Comparison of ENCODE assay signal across 13 mouse cellular contexts in the genomic region with DNA sequence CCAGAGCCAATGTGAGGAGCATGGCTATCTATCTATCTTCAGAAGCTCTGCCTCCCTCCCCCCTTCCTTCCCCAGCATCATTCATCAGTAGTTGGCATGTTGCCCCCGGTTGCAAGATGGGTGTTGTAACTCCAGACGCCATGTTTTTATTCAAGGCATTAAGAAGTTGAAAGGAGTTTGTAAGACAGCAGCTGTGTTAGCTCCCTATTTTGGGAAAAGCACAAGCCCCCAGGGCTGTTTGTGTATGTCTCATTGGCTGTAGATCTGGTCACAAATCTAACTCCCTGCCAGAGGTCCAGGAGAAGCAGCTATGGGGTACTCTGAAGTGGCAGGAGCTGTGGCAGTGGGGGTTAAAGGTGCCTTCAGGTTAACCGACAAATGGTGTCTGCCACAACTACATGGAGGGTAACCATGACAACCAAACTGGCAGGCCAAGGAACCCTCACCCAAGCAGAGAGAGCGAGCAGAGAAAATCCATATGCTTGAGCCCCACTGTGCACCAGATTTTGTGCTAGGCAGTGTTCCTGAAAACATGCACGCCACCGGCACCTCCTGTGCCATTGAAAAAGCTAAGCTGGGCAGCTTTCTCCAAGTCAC.
A peak's percentile ranks its signal among the peaks of the same experiment; 100 is the strongest.
DNase-seq lines count a peak whose midpoint lies in the region; ATAC-seq and TF ChIP-seq lines count a peak whose summit lies in the region.
"Had no signal": no experiment of that assay in that cellular context is flagged by ENCODE, and none has a peak within 500 bp of the region (broad histone marks: within the 10 kb centered on the region; RNA-seq: fewer than 3 reads in every experiment).

No protein-coding gene starts in this region.

- H3K4me2 ChIP-seq in midbrain, embryonic 13.5 days (replicated peaks) = no peak overlapping the region
- H3K4me2 ChIP-seq in midbrain, embryonic 11.5 days = no peak overlapping the region
- H3K4me2 ChIP-seq in stomach, postnatal 0 days (replicated peaks; ENCODE audit: low read depth) = no peak overlapping the region
- H3K4me2 ChIP-seq: limb, embryonic 13.5 days had no signal

- H3K27me3 ChIP-seq in midbrain, embryonic 13.5 days = no peaks in the 10 kb centered on the region
- no peaks in the 10 kb centered on the region for H3K27me3 ChIP-seq in midbrain, embryonic 11.5 days (ENCODE audit: control insufficient read depth, insufficient read depth, low read length)
- H3K27me3 ChIP-seq in stomach, postnatal 0 days (ENCODE audit: control insufficient read depth, insufficient read depth, low read length) = no peaks in the 10 kb centered on the region
- H3K27me3 ChIP-seq: Patski had no signal

- no peak for TF ChIP-seq CTCF in stomach, postnatal 0 days (IDR thresholded peaks at IDR 0.05; ENCODE audit: low read depth)

- ATAC-seq in midbrain, embryonic 13.5 days = peak; percentile 65
- ATAC-seq in midbrain, embryonic 11.5 days (ENCODE audit: low FRiP score) = no peak
- peak; percentile 32; the same call in 1 of the 2 replicates for ATAC-seq in stomach, postnatal 0 days (ENCODE audit: low FRiP score, low TSS enrichment)
- ATAC-seq in monocyte, adult 5-6 weeks (replicated peaks; ENCODE audit: insufficient number of reproducible peaks, low FRiP score, low TSS enrichment, poor library complexity, severe bottlenecking) = no peak
- ATAC-seq: inflammation-experienced regulatory T-cells, adult 6 months; Patski had no signal

- no peaks in the 10 kb centered on the region for H3K9me3 ChIP-seq in midbrain, embryonic 13.5 days
- no peaks in the 10 kb centered on the region for H3K9me3 ChIP-seq in midbrain, embryonic 11.5 days (ENCODE audit: control insufficient read depth, low read length)
- no peaks in the 10 kb centered on the region for H3K9me3 ChIP-seq in stomach, postnatal 0 days (ENCODE audit: control insufficient read depth, low read length)
- H3K9me3 ChIP-seq: limb, embryonic 13.5 days had no signal

- H3K4me1 ChIP-seq in midbrain, embryonic 13.5 days (replicated peaks) = peaks cover 22% of the 10 kb centered on the region
- no peaks in the 10 kb centered on the region for H3K4me1 ChIP-seq in midbrain, embryonic 11.5 days (ENCODE audit: control insufficient read depth, insufficient read depth, low read length)
- H3K4me1 ChIP-seq in stomach, postnatal 0 days (replicated peaks; ENCODE audit: control insufficient read depth, insufficient read depth) = peaks cover 2% of the 10 kb centered on the region; the same call in 1 of the 2 replicates
- H3K4me1 ChIP-seq: limb, embryonic 13.5 days had no signal

- no peak overlapping the region for H3K4me3 ChIP-seq in midbrain, embryonic 13.5 days (replicated peaks)
- H3K4me3 ChIP-seq in midbrain, embryonic 11.5 days (ENCODE audit: low read depth, low read length) = no peak overlapping the region
- H3K4me3 ChIP-seq in stomach, postnatal 0 days (ENCODE audit: low read depth, low read length) = no peak overlapping the region
- H3K4me3 ChIP-seq: limb, embryonic 13.5 days had no signal

- peak overlapping the region; percentile 58 for H3K27ac ChIP-seq in midbrain, embryonic 13.5 days
- H3K27ac ChIP-seq in midbrain, embryonic 11.5 days (ENCODE audit: low read depth, low read length) = no peak overlapping the region
- no peak overlapping the region for H3K27ac ChIP-seq in stomach, postnatal 0 days (replicated peaks)
- H3K27ac ChIP-seq: limb, embryonic 13.5 days had no signal

- peaks cover 9% of the 10 kb centered on the region for H3K36me3 ChIP-seq in midbrain, embryonic 13.5 days
- no peaks in the 10 kb centered on the region for H3K36me3 ChIP-seq in midbrain, embryonic 11.5 days (ENCODE audit: control insufficient read depth, insufficient read depth, low read length)
- no peaks in the 10 kb centered on the region for H3K36me3 ChIP-seq in stomach, postnatal 0 days (ENCODE audit: control insufficient read depth, insufficient read depth, low read length)
- H3K36me3 ChIP-seq: limb, embryonic 13.5 days had no signal

- intact Hi-C loops in left cerebral cortex, postnatal 36 days (cut with DNase I) = no loop called here

- TF ChIP-seq EP300 in stomach, postnatal 0 days (optimal IDR thresholded peaks at IDR 0.05) = no peak

- 35% methylated on average over 6 of the region's 6 CpGs for WGBS in midbrain, embryonic 13.5 days
- 49% methylated on average over 6 of the region's 6 CpGs for WGBS in midbrain, embryonic 11.5 days
- 47% methylated on average over 6 of the region's 6 CpGs for WGBS in stomach, postnatal 0 days

- H3K9ac ChIP-seq in midbrain, embryonic 13.5 days (replicated peaks) = no peak overlapping the region
- no peak overlapping the region for H3K9ac ChIP-seq in midbrain, embryonic 11.5 days (ENCODE audit: low read length)
- H3K9ac ChIP-seq in stomach, postnatal 0 days (ENCODE audit: low read length) = no peak overlapping the region
- H3K9ac ChIP-seq: limb, embryonic 13.5 days had no signal

- DNase-seq in adrenal gland, postnatal 14 days = peak; percentile 28
- DNase-seq in adrenal gland, postnatal 4 days (ENCODE audit: low spot score in 2 of 2) = no peak
- DNase-seq in midbrain, embryonic 11.5 days (ENCODE audit: low spot score, missing footprints) = no peak
- DNase-seq in left cerebral cortex, postnatal 36 days (ENCODE audit: low spot score in 2 of 2) = peak; percentile 63 to 79
- no peak for DNase-seq in stomach, postnatal 0 days (ENCODE audit: low spot score)
- DNase-seq in ovary, postnatal 10 days (ENCODE audit: low spot score) = no peak
- DNase-seq: gastrocnemius, postnatal 25 days; thymus, postnatal 36 days had no signal

Comparison
In these comparisons a context has a peak if more than half of its experiments do, and no peak if none do; other contexts are left out.
1. DNase-seq: peak in adrenal gland, postnatal 14 days (single experiment) and left cerebral cortex, postnatal 36 days (2 of 2); none in adrenal gland, postnatal 4 days (0 of 2), midbrain, embryonic 11.5 days (single experiment), stomach, postnatal 0 days (single experiment) and ovary, postnatal 10 days (single experiment).
2. ATAC-seq: peak in midbrain, embryonic 13.5 days (single experiment) and stomach, postnatal 0 days (single experiment); none in midbrain, embryonic 11.5 days (single experiment) and monocyte, adult 5-6 weeks (single experiment).